ENCODE assay signal across 9 mouse cellular contexts in genomic region chr10:121585056-121585790, GRCm38 (mm10). TPM values are rescaled to one million over a fixed set of nuclear protein-coding genes. Genes with fewer than 3 reads are reported as not detected.
DNase-seq lines count a peak whose midpoint lies in the region; ATAC-seq and TF ChIP-seq lines count a peak whose summit lies in the region.
"Had no signal": no experiment of that assay in that cellular context is flagged by ENCODE, and none has a peak within 500 bp of the region (broad histone marks: within the 10 kb centered on the region; RNA-seq: fewer than 3 reads in every experiment).

No protein-coding gene starts in this region.

- H3K9me3 ChIP-seq in embryonic facial prominence, embryonic 15.5 days (replicated peaks): no peaks in the 10 kb centered on the region
- H3K9me3 ChIP-seq in limb, embryonic 13.5 days: no peaks in the 10 kb centered on the region
- no peaks in the 10 kb centered on the region for H3K9me3 ChIP-seq in neural tube, embryonic 14.5 days (ENCODE audit: control insufficient read depth, low read length)

- H3K4me3 ChIP-seq in layer of hippocampus, adult 2 months: peak overlapping the region; percentile 81
- H3K4me3 ChIP-seq in embryonic facial prominence, embryonic 15.5 days (replicated peaks): peak overlapping the region; percentile 84
- peak overlapping the region; percentile 89 for H3K4me3 ChIP-seq in limb, embryonic 13.5 days
- peak overlapping the region; percentile 78 for H3K4me3 ChIP-seq in neural tube, embryonic 14.5 days (ENCODE audit: low read depth, low read length)

- H3K4me1 ChIP-seq in embryonic facial prominence, embryonic 15.5 days: peaks cover 11% of the 10 kb centered on the region
- peaks cover 12% of the 10 kb centered on the region for H3K4me1 ChIP-seq in limb, embryonic 13.5 days
- peaks cover 10% of the 10 kb centered on the region for H3K4me1 ChIP-seq in neural tube, embryonic 14.5 days (ENCODE audit: control insufficient read depth, insufficient read depth, low read length)

- no peak for ATAC-seq in embryonic facial prominence, embryonic 15.5 days (ENCODE audit: insufficient number of reproducible peaks, low FRiP score, low TSS enrichment, low read depth)
- ATAC-seq in limb, embryonic 13.5 days (ENCODE audit: low FRiP score, low read depth): no peak
- no peak for ATAC-seq in neural tube, embryonic 14.5 days (ENCODE audit: low read depth)

- DNase-seq in layer of hippocampus, adult 2 months (ENCODE audit: low spot score in 2 of 2): no peak
- DNase-seq in layer of hippocampus, postnatal 10 days (ENCODE audit: low spot score in 2 of 2): no peak
- DNase-seq in thymus, postnatal 0 days (ENCODE audit: low spot score): no peak
- no peak for DNase-seq in retina, postnatal 1 day
- no peak for DNase-seq in ovary, postnatal 36 days (ENCODE audit: low spot score)
- DNase-seq: adrenal gland, postnatal 14 days had no signal

- WGBS in embryonic facial prominence, embryonic 15.5 days: 81% methylated on average over 20 of the region's 20 CpGs
- WGBS in limb, embryonic 13.5 days: 83% methylated on average over 20 of the region's 20 CpGs
- WGBS in neural tube, embryonic 14.5 days: 92% methylated on average over 20 of the region's 20 CpGs

- no peak for TF ChIP-seq CTCF in layer of hippocampus, adult 2 months (conservative IDR thresholded peaks at IDR 0.05)

- H3K27me3 ChIP-seq in embryonic facial prominence, embryonic 15.5 days: no peaks in the 10 kb centered on the region
- no peaks in the 10 kb centered on the region for H3K27me3 ChIP-seq in limb, embryonic 13.5 days
- no peaks in the 10 kb centered on the region for H3K27me3 ChIP-seq in neural tube, embryonic 14.5 days (ENCODE audit: control insufficient read depth, insufficient read depth, low read length)

- no peak overlapping the region for H3K27ac ChIP-seq in layer of hippocampus, adult 2 months
- H3K27ac ChIP-seq in embryonic facial prominence, embryonic 15.5 days (replicated peaks): no peak overlapping the region
- no peak overlapping the region for H3K27ac ChIP-seq in limb, embryonic 13.5 days
- no peak overlapping the region for H3K27ac ChIP-seq in neural tube, embryonic 14.5 days (ENCODE audit: low read depth, low read length)

- peaks cover 46% of the 10 kb centered on the region for H3K36me3 ChIP-seq in embryonic facial prominence, embryonic 15.5 days
- peaks cover 49% of the 10 kb centered on the region for H3K36me3 ChIP-seq in limb, embryonic 13.5 days
- peaks cover 15% of the 10 kb centered on the region; the same call in 1 of the 2 replicates for H3K36me3 ChIP-seq in neural tube, embryonic 14.5 days (ENCODE audit: control insufficient read depth, insufficient read depth, low read length)

- peak overlapping the region; percentile 56 for H3K4me2 ChIP-seq in embryonic facial prominence, embryonic 15.5 days (replicated peaks)
- peak overlapping the region; percentile 81 for H3K4me2 ChIP-seq in limb, embryonic 13.5 days (replicated peaks)
- peak overlapping the region; percentile 89 for H3K4me2 ChIP-seq in neural tube, embryonic 14.5 days (ENCODE audit: low read depth, low read length)

- H3K9ac ChIP-seq in embryonic facial prominence, embryonic 15.5 days: no peak overlapping the region
- peak overlapping the region; percentile 90 for H3K9ac ChIP-seq in limb, embryonic 13.5 days
- H3K9ac ChIP-seq in neural tube, embryonic 14.5 days (replicated peaks; ENCODE audit: low read depth, low read length): peak overlapping the region; percentile 74; the same call in 1 of the 2 replicates

RNA-seq across cellular contexts. Expression of gene Tbk1, which starts 1.4 kb away (rescaled TPM):
- 10 to 100 TPM; 49.3 to 55.6 TPM for total RNA-seq in layer of hippocampus, adult 2 months (2021)
- total RNA-seq in layer of hippocampus, postnatal 10 days (2021): 10 to 100 TPM; 40.9 to 43.7 TPM
- 28.6 and 34.5 TPM in 2 replicates for polyA plus RNA-seq in embryonic facial prominence, embryonic 15.5 days (2015; fragmentation: Nextera tagmentation; extraction: Ambion mirVana)
- 31.1 and 32.5 TPM in 2 replicates for polyA plus RNA-seq in limb, embryonic 13.5 days (2015; fragmentation: Nextera tagmentation; extraction: Ambion mirVana)
- 37.5 and 38.3 TPM in 2 replicates for polyA plus RNA-seq in neural tube, embryonic 14.5 days (2014; fragmentation: Nextera tagmentation; extraction: Ambion mirVana)
- 33.8 and 36.2 TPM in 2 replicates for polyA plus RNA-seq in thymus, postnatal 0 days (2015; fragmentation: Nextera tagmentation; extraction: Ambion mirVana)

RNA-seq across cellular contexts. Expression of gene Xpot, which starts 40.9 kb away (rescaled TPM):
- total RNA-seq in layer of hippocampus, adult 2 months (2021): 10 to 100 TPM; 70.0 to 71.6 TPM
- total RNA-seq in layer of hippocampus, postnatal 10 days (2021): 10 to 100 TPM; 69.5 to 72.9 TPM
- polyA plus RNA-seq in embryonic facial prominence, embryonic 15.5 days (2015; fragmentation: Nextera tagmentation; extraction: Ambion mirVana): 44.4 and 45.7 TPM in 2 replicates
- polyA plus RNA-seq in limb, embryonic 13.5 days (2015; fragmentation: Nextera tagmentation; extraction: Ambion mirVana): 45.8 and 46.0 TPM in 2 replicates
- 28.4 and 39.3 TPM in 2 replicates for polyA plus RNA-seq in neural tube, embryonic 14.5 days (2014; fragmentation: Nextera tagmentation; extraction: Ambion mirVana)
- polyA plus RNA-seq in thymus, postnatal 0 days (2015; fragmentation: Nextera tagmentation; extraction: Ambion mirVana): 32.9 and 35.1 TPM in 2 replicates

RNA-seq across cellular contexts. Expression of gene D930020B18Rik, which starts 56.2 kb away (rescaled TPM):
- total RNA-seq in layer of hippocampus, adult 2 months (2021): under 1 TPM in 1 of 2 experiments, not detected in 1; 0.54 TPM
- total RNA-seq in layer of hippocampus, postnatal 10 days (2021): under 1 TPM; 0.22 to 0.43 TPM
- polyA plus RNA-seq in embryonic facial prominence, embryonic 15.5 days (2015; fragmentation: Nextera tagmentation; extraction: Ambion mirVana): 2.5 and 2.6 TPM in 2 replicates
- 1.2 TPM in 2 replicates for polyA plus RNA-seq in limb, embryonic 13.5 days (2015; fragmentation: Nextera tagmentation; extraction: Ambion mirVana)
- polyA plus RNA-seq in neural tube, embryonic 14.5 days (2014; fragmentation: Nextera tagmentation; extraction: Ambion mirVana): 0.08 and 0.12 TPM in 2 replicates
- polyA plus RNA-seq in thymus, postnatal 0 days (2015; fragmentation: Nextera tagmentation; extraction: Ambion mirVana): 0.06 and 0.10 TPM in 2 replicates
- total RNA-seq: adrenal gland, postnatal 14 days had no signal
